Mouse (Mus musculus) myocyte (in vitro differentiated cells): ENCODE data around the gene Mboat2. TPM values are rescaled to one million over a fixed set of nuclear protein-coding genes. Genes with fewer than 3 reads are reported as not detected.

Source experiments
- H3K27me3 ChIP-seq: one replicate; pipeline ENCODE4 v1.6.1; 2011; ENCODE audit not compliant: control insufficient read depth, insufficient read depth, insufficient read length
- H3K36me3 ChIP-seq: one replicate; pipeline ENCODE4 v1.6.1; 2011; ENCODE audit not compliant: control insufficient read depth, insufficient read depth
- H3K4me2 ChIP-seq: one replicate; pipeline ENCODE4 v1.6.1; 2011; ENCODE audit warnings: low read depth, control low read depth
- H3K4me3 ChIP-seq: one replicate; pipeline ENCODE4 v1.5.1; 2011; ENCODE audit warnings: mild to moderate bottlenecking, control low read depth, moderate library complexity
- H3K79me2 ChIP-seq: one replicate; pipeline ENCODE4 v1.6.1; 2011; ENCODE audit not compliant: control insufficient read depth, insufficient read depth
- H3ac ChIP-seq: one replicate; pipeline ENCODE4 v1.6.1; 2011; ENCODE audit not compliant: control insufficient read depth, insufficient read length
- CEBPB ChIP-seq: IDR thresholded peaks from 2 replicates; pipeline ENCODE4 v1.6.1; 2011; ENCODE audit warnings: mild to moderate bottlenecking, moderate library complexity; ENCODE audit not compliant: poor library complexity, insufficient read depth, severe bottlenecking
- E2F4 ChIP-seq: IDR thresholded peaks from one replicate; pipeline ENCODE4 v1.6.1; 2011; ENCODE audit warnings: mild to moderate bottlenecking, control low read depth, moderate library complexity; ENCODE audit not compliant: insufficient read depth
- MAX ChIP-seq: IDR thresholded peaks from one replicate; pipeline ENCODE4 v1.6.1; 2011; ENCODE audit warnings: low read depth, mild to moderate bottlenecking, control low read depth
- MYOD1 ChIP-seq, 3 experiments: IDR thresholded peaks; one replicate each; pipeline ENCODE4 v1.6.1; 2011; ENCODE audit warnings: control low read depth in 2 of 3, low read depth in 2 of 3, mild to moderate bottlenecking in 2 of 3, moderate library complexity in 1 of 3; ENCODE audit not compliant: insufficient read length in 2 of 3, control insufficient read depth in 1 of 3
- MYOG ChIP-seq, 3 experiments: IDR thresholded peaks; one replicate each; pipeline ENCODE4 v1.6.1; 2011; ENCODE audit warnings: control low read depth in 2 of 3, low read depth in 2 of 3, mild to moderate bottlenecking in 2 of 3; ENCODE audit not compliant: insufficient read length in 2 of 3, control insufficient read depth in 1 of 3, insufficient read depth in 1 of 3
- POLR2A ChIP-seq: IDR thresholded peaks from one replicate; pipeline ENCODE4 v1.6.1; 2011; ENCODE audit warnings: low read depth, mild to moderate bottlenecking, control low read depth, moderate library complexity; ENCODE audit not compliant: insufficient read length
- POLR2AphosphoS2 ChIP-seq: IDR thresholded peaks from one replicate; pipeline ENCODE4 v1.6.1; 2011; ENCODE audit warnings: low read depth, control low read depth; ENCODE audit not compliant: insufficient read length
- REST ChIP-seq: IDR thresholded peaks from one replicate; pipeline ENCODE4 v1.6.1; 2011; ENCODE audit warnings: mild to moderate bottlenecking, control low read depth, moderate library complexity; ENCODE audit not compliant: insufficient read depth, insufficient read length
- SRF ChIP-seq: IDR thresholded peaks from one replicate; pipeline ENCODE4 v1.6.1; 2011; ENCODE audit warnings: low read depth; ENCODE audit not compliant: control insufficient read depth, insufficient read length
- TCF12 ChIP-seq: IDR thresholded peaks from one replicate; pipeline ENCODE4 v1.6.1; 2011; ENCODE audit warnings: mild to moderate bottlenecking, control low read depth; ENCODE audit not compliant: poor library complexity, insufficient read depth, severe bottlenecking
- TCF3 ChIP-seq: IDR thresholded peaks from one replicate; pipeline ENCODE4 v1.6.1; 2011; ENCODE audit warnings: low read depth, control low read depth; ENCODE audit not compliant: insufficient read length
- USF1 ChIP-seq: IDR thresholded peaks from one replicate; pipeline ENCODE4 v1.6.1; 2011; ENCODE audit warnings: low read depth, mild to moderate bottlenecking, control low read depth, moderate library complexity
- polyA plus RNA-seq: library from polyadenylated mRNA; unstranded; fragments of >200 nt; fragmentation: generic; extraction: Trizol; gene quantifications from one replicate; pipeline ENCODE4 v1.2.1, GENCODE M21; 2012; ENCODE audit warnings: missing spikeins

Gene Mboat2
- polyA plus RNA-seq, 1 experiment = 16.9 TPM

- Histone ChIP-seq H3K27me3 (no peaks in the 10 kb centered on the region), H3K36me3 (no peaks in the 10 kb centered on the region), H3K79me2 (no peaks in the 10 kb centered on the region), H3K4me3 (no peak overlapping the region), H3ac (no peak overlapping the region), H3K4me2 (no peak overlapping the region)
- no peak for TF ChIP-seq TCF12
- TF ChIP-seq SRF = no peak
Measured at GRCm38 (mm10) chr12:24912174-24912573, 81.5 kb downstream of the Mboat2 start.

- Histone ChIP-seq H3K4me2 (no peak overlapping the region), H3K27me3 (no peaks in the 10 kb centered on the region), H3K36me3 (no peaks in the 10 kb centered on the region), H3ac (no peak overlapping the region), H3K79me2 (no peaks in the 10 kb centered on the region), H3K4me3 (no peak overlapping the region)
- no peak for TF ChIP-seq MYOD1 (IDR thresholded peaks at IDR 0.05; ENCODE audit: control insufficient read depth in 1 of 3, insufficient read length in 2 of 3, low read depth in 2 of 3)
- TF ChIP-seq MYOG (IDR thresholded peaks at IDR 0.05; ENCODE audit: control insufficient read depth in 1 of 3, insufficient read depth in 1 of 3, insufficient read length in 2 of 3, low read depth in 2 of 3) = no peak
- no peak for TF ChIP-seq POLR2AphosphoS2
- no peak for TF ChIP-seq USF1
- TF ChIP-seq POLR2A = no peak
- TF ChIP-seq CEBPB = no peak
- no peak for TF ChIP-seq SRF
- no peak for TF ChIP-seq TCF3
- TF ChIP-seq TCF12 = no peak
- no peak for TF ChIP-seq MAX
Measured at GRCm38 (mm10) chr12:24912876-24913275, 82.2 kb downstream of the Mboat2 start.

- Histone ChIP-seq H3ac (no peak overlapping the region), H3K36me3 (no peaks in the 10 kb centered on the region), H3K4me2 (no peak overlapping the region), H3K79me2 (no peaks in the 10 kb centered on the region), H3K27me3 (no peaks in the 10 kb centered on the region), H3K4me3 (no peak overlapping the region)
- TF ChIP-seq CEBPB (no peak), MYOG (IDR thresholded peaks at IDR 0.05; ENCODE audit: control insufficient read depth in 1 of 3, insufficient read depth in 1 of 3, insufficient read length in 2 of 3, low read depth in 2 of 3) (no peak), TCF3 (no peak), MYOD1 (IDR thresholded peaks at IDR 0.05; ENCODE audit: control insufficient read depth in 1 of 3, insufficient read length in 2 of 3, low read depth in 2 of 3) (no peak), POLR2AphosphoS2 (no peak), E2F4 (no peak), POLR2A (no peak), MAX (no peak), TCF12 (no peak), USF1 (no peak), REST (no peak), SRF (no peak)
Measured at GRCm38 (mm10) chr12:24918575-24919262, 88.0 kb downstream of the Mboat2 start.

- Histone ChIP-seq H3ac (no peak overlapping the region), H3K79me2 (no peaks in the 10 kb centered on the region), H3K27me3 (no peaks in the 10 kb centered on the region), H3K4me2 (no peak overlapping the region), H3K36me3 (no peaks in the 10 kb centered on the region), H3K4me3 (no peak overlapping the region)
- TF ChIP-seq USF1 (no peak), REST (no peak), TCF12 (no peak), SRF (no peak), TCF3 (no peak), MYOG (IDR thresholded peaks at IDR 0.05; ENCODE audit: control insufficient read depth in 1 of 3, insufficient read depth in 1 of 3, insufficient read length in 2 of 3, low read depth in 2 of 3) (no peak), POLR2A (no peak), E2F4 (no peak), MAX (no peak), CEBPB (no peak), MYOD1 (IDR thresholded peaks at IDR 0.05; ENCODE audit: control insufficient read depth in 1 of 3, insufficient read length in 2 of 3, low read depth in 2 of 3) (no peak)
Measured at GRCm38 (mm10) chr12:24920861-24921260, 90.2 kb downstream of the Mboat2 start.

GRCm38 (mm10) chr12:24924003-24924402 is 93.3 kb downstream of the Mboat2 start:
- no peak overlapping the region for H3ac ChIP-seq
- H3K27me3 ChIP-seq = no peaks in the 10 kb centered on the region
- no peaks in the 10 kb centered on the region for H3K36me3 ChIP-seq

More at GRCm38 (mm10) chr12:24924003-24924402, 93.3 kb downstream of the Mboat2 start:
- Histone ChIP-seq H3K4me2 (no peak overlapping the region), H3K4me3 (no peak overlapping the region), H3K79me2 (no peaks in the 10 kb centered on the region)
- TF ChIP-seq MYOD1 (IDR thresholded peaks at IDR 0.05; ENCODE audit: control insufficient read depth in 1 of 3, insufficient read length in 2 of 3, low read depth in 2 of 3) (no peak), E2F4 (no peak), TCF3 (no peak), MYOG (IDR thresholded peaks at IDR 0.05; ENCODE audit: control insufficient read depth in 1 of 3, insufficient read depth in 1 of 3, insufficient read length in 2 of 3, low read depth in 2 of 3) (no peak), CEBPB (no peak), REST (no peak), USF1 (no peak), MAX (no peak), POLR2A (no peak)
